Mouse (Mus musculus) stomach, embryonic 15.5 days (tissue): ENCODE data around the gene Camk1. TPM values are rescaled to one million over a fixed set of nuclear protein-coding genes. Genes with fewer than 3 reads are reported as not detected.

ENCODE experiments used
- ATAC-seq: fragments of 200-750 bp; cut with Nextera tagmentation; 2 replicates; pipeline ENCODE4 v1.8.0; 2017; ENCODE audit warnings: low read depth, moderate number of reproducible peaks, moderate TSS enrichment; ENCODE audit not compliant: insufficient read depth, low FRiP score
- H3K27ac ChIP-seq: fragments of 300-500 bp; sonication (generic); 2 replicates; pipeline ENCODE4 v1.5.1; 2015; ENCODE audit warnings: mild to moderate bottlenecking, inconsistent platforms
- H3K27me3 ChIP-seq: fragments of 300-500 bp; sonication (generic); replicated peaks from 2 replicates; pipeline ENCODE4 v1.6.1; 2015; ENCODE audit warnings: inconsistent platforms
- H3K36me3 ChIP-seq: fragments of 300-500 bp; sonication (generic); 2 replicates; pipeline ENCODE4 v1.6.1; 2015; ENCODE audit warnings: inconsistent platforms
- H3K4me1 ChIP-seq: fragments of 300-500 bp; sonication (generic); 2 replicates; pipeline ENCODE4 v1.6.1; 2015; ENCODE audit warnings: inconsistent platforms
- H3K4me2 ChIP-seq: fragments of 300-500 bp; sonication (generic); 2 replicates; pipeline ENCODE4 v1.6.1; 2015; ENCODE audit warnings: mild to moderate bottlenecking, inconsistent platforms
- H3K4me3 ChIP-seq: fragments of 300-500 bp; sonication (generic); replicated peaks from 2 replicates; pipeline ENCODE4 v1.5.1; 2015; ENCODE audit warnings: inconsistent platforms
- H3K9ac ChIP-seq: fragments of 300-500 bp; sonication (generic); 2 replicates; pipeline ENCODE4 v1.6.1; 2015; ENCODE audit warnings: inconsistent platforms
- H3K9me3 ChIP-seq: fragments of 300-500 bp; sonication (generic); 2 replicates; pipeline ENCODE4 v1.6.1; 2016; ENCODE audit warnings: inconsistent platforms
- WGBS: fragments of 180-500 bp; shearing (Covaris S2); methylation state at CpG from one replicate; pipeline ENCODE4 v1.1.7; 2015; 5-methylcytosine and 5-hydroxymethylcytosine counted together
- polyA plus RNA-seq: library from polyadenylated mRNA; unstranded; fragments of >200 nt; fragmentation: Nextera tagmentation; extraction: Ambion mirVana; gene quantifications from 2 replicates; pipeline ENCODE4 v1.2.1, GENCODE M21; 2015

Camk1 gene
- polyA plus RNA-seq, 1 experiment from 2014 or later, result 92.7 TPM

- H3K4me1 ChIP-seq, result peaks cover 15% of the 10 kb centered on the region
- H3K4me3 ChIP-seq, result peak within 1 kb of the TSS; percentile 99
- H3K9ac ChIP-seq, result peak within 1 kb of the TSS; percentile 98
- 0% methylated on average over 59 of the region's 61 CpGs for WGBS
- peak within 1 kb of the TSS; percentile 98 for H3K27ac ChIP-seq
- peak; percentile 95 for ATAC-seq
- no peaks in the 10 kb centered on the region for H3K27me3 ChIP-seq
- H3K4me2 ChIP-seq, result peak within 1 kb of the TSS; percentile 71
- peaks cover 40% of the 10 kb centered on the region for H3K36me3 ChIP-seq
- H3K9me3 ChIP-seq, result no peaks in the 10 kb centered on the region
These were observed 34.0 kb upstream of the Camk1 start, which contains the start of the genes Tada3 and Arpc4 for GRCm38 (mm10) chr6:113377496-113378385. Gene Tada3 (minus strand): TSS chr6:113377883. Gene Arpc4 (plus strand): TSS chr6:113378115.

- WGBS, result 4% methylated on average over 7 of the region's 7 CpGs
- no peak for ATAC-seq
- Histone ChIP-seq H3K4me1 (peaks cover 15% of the 10 kb centered on the region), H3K4me2 (peak overlapping the region; percentile 71), H3K4me3 (peak overlapping the region; percentile 99), H3K9ac (peak overlapping the region; percentile 98), H3K27me3 (no peaks in the 10 kb centered on the region), H3K27ac (peak overlapping the region; percentile 98), H3K36me3 (peaks cover 45% of the 10 kb centered on the region), H3K9me3 (no peaks in the 10 kb centered on the region)
These were observed 33.4 kb upstream of the Camk1 start for GRCm38 (mm10) chr6:113377172-113377495.

GRCm38 (mm10) chr6:113373491-113373890 is 29.7 kb upstream of the Camk1 start:
- ATAC-seq, result no peak
- 0 out of 2 replicates have a peak, but pooled peaks cover 6% of the 10 kb centered on the region for H3K4me1 ChIP-seq
- H3K9me3 ChIP-seq, result no peaks in the 10 kb centered on the region
- H3K9ac ChIP-seq, result no peak overlapping the region
- WGBS, result 87% methylated on average over 4 of the region's 4 CpGs
- no peak overlapping the region for H3K4me2 ChIP-seq
- no peaks in the 10 kb centered on the region for H3K27me3 ChIP-seq
- no peak overlapping the region for H3K4me3 ChIP-seq
- peaks cover 51% of the 10 kb centered on the region for H3K36me3 ChIP-seq
- H3K27ac ChIP-seq, result no peak overlapping the region

GRCm38 (mm10) chr6:113370194-113370929 is 26.6 kb upstream of the Camk1 start:
- no peaks in the 10 kb centered on the region for H3K9me3 ChIP-seq

GRCm38 (mm10) chr6:113368577-113368976 is 24.8 kb upstream of the Camk1 start:
- no peak overlapping the region for H3K9ac ChIP-seq
- no peak overlapping the region for H3K27ac ChIP-seq
- no peaks in the 10 kb centered on the region for H3K4me1 ChIP-seq
- H3K36me3 ChIP-seq, result peaks cover 42% of the 10 kb centered on the region
- H3K4me3 ChIP-seq, result no peak overlapping the region
- no peaks in the 10 kb centered on the region for H3K9me3 ChIP-seq
- no peak for ATAC-seq
- WGBS, result 81% methylated on average over 5 of the region's 5 CpGs
- H3K27me3 ChIP-seq, result no peaks in the 10 kb centered on the region
- H3K4me2 ChIP-seq, result no peak overlapping the region

More at GRCm38 (mm10) chr6:113370194-113370929, 26.6 kb upstream of the Camk1 start:
- peaks cover 53% of the 10 kb centered on the region for H3K36me3 ChIP-seq
- H3K27me3 ChIP-seq, result no peaks in the 10 kb centered on the region
- no peaks in the 10 kb centered on the region for H3K4me1 ChIP-seq
- no peak for ATAC-seq
- H3K4me3 ChIP-seq, result no peak overlapping the region
- H3K4me2 ChIP-seq, result no peak overlapping the region
- no peak overlapping the region for H3K27ac ChIP-seq
- WGBS, result 88% methylated on average over 20 of the region's 20 CpGs
- H3K9ac ChIP-seq, result no peak overlapping the region

- Histone ChIP-seq H3K4me3 (no peak overlapping the region), H3K4me1 (no peaks in the 10 kb centered on the region), H3K36me3 (peaks cover 38% of the 10 kb centered on the region), H3K4me2 (no peak overlapping the region), H3K9me3 (no peaks in the 10 kb centered on the region), H3K9ac (no peak overlapping the region), H3K27me3 (no peaks in the 10 kb centered on the region), H3K27ac (no peak overlapping the region)
- 91% methylated on average over 7 of the region's 7 CpGs for WGBS
- ATAC-seq, result no peak
These were observed 24.3 kb upstream of the Camk1 start for GRCm38 (mm10) chr6:113368124-113368523.

GRCm38 (mm10) chr6:113367574-113367973 is 23.8 kb upstream of the Camk1 start:
- Histone ChIP-seq H3K36me3 (peaks cover 36% of the 10 kb centered on the region), H3K27ac (no peak overlapping the region), H3K27me3 (no peaks in the 10 kb centered on the region), H3K9me3 (no peaks in the 10 kb centered on the region), H3K4me1 (no peaks in the 10 kb centered on the region), H3K4me3 (no peak overlapping the region), H3K4me2 (no peak overlapping the region), H3K9ac (no peak overlapping the region)
- no peak for ATAC-seq
- 100% methylated on average over 1 of the region's 1 CpGs for WGBS

GRCm38 (mm10) chr6:113366639-113367038 is 22.9 kb upstream of the Camk1 start:
- H3K4me3 ChIP-seq, result no peak overlapping the region
- H3K4me1 ChIP-seq, result no peaks in the 10 kb centered on the region
- H3K27me3 ChIP-seq, result no peaks in the 10 kb centered on the region
- ATAC-seq, result no peak
- H3K36me3 ChIP-seq, result peaks cover 29% of the 10 kb centered on the region
- no peak overlapping the region for H3K9ac ChIP-seq
- WGBS, result 96% methylated on average over 6 of the region's 6 CpGs
- no peaks in the 10 kb centered on the region for H3K9me3 ChIP-seq
- no peak overlapping the region for H3K4me2 ChIP-seq
- H3K27ac ChIP-seq, result no peak overlapping the region

GRCm38 (mm10) chr6:113364518-113365135 is 20.8 kb upstream of the Camk1 start:
- no peaks in the 10 kb centered on the region for H3K9me3 ChIP-seq
- no peak for ATAC-seq
- H3K4me1 ChIP-seq, result no peaks in the 10 kb centered on the region
- no peaks in the 10 kb centered on the region for H3K27me3 ChIP-seq
- 57% methylated on average over 8 of the region's 8 CpGs for WGBS
- H3K9ac ChIP-seq, result no peak overlapping the region
- H3K4me2 ChIP-seq, result no peak overlapping the region
- no peak overlapping the region for H3K4me3 ChIP-seq
- H3K36me3 ChIP-seq, result peaks cover 12% of the 10 kb centered on the region
- no peak overlapping the region for H3K27ac ChIP-seq

- no peaks in the 10 kb centered on the region for H3K4me1 ChIP-seq
- WGBS, result 88% methylated on average over 1 of the region's 1 CpGs
- H3K4me2 ChIP-seq, result no peak overlapping the region
- no peak overlapping the region for H3K4me3 ChIP-seq
- H3K27me3 ChIP-seq, result no peaks in the 10 kb centered on the region
- no peak overlapping the region for H3K9ac ChIP-seq
- no peak overlapping the region for H3K27ac ChIP-seq
- peaks cover 7% of the 10 kb centered on the region for H3K36me3 ChIP-seq
- no peaks in the 10 kb centered on the region for H3K9me3 ChIP-seq
- no peak for ATAC-seq
These were observed 18.5 kb upstream of the Camk1 start for GRCm38 (mm10) chr6:113362241-113362640.

- Histone ChIP-seq H3K9me3 (no peaks in the 10 kb centered on the region), H3K4me3 (no peak overlapping the region), H3K4me2 (no peak overlapping the region), H3K9ac (no peak overlapping the region), H3K36me3 (no peaks in the 10 kb centered on the region), H3K27ac (no peak overlapping the region), H3K4me1 (no peaks in the 10 kb centered on the region), H3K27me3 (no peaks in the 10 kb centered on the region)
- no peak for ATAC-seq
- 80% methylated on average over 4 of the region's 4 CpGs for WGBS
These were observed 17.7 kb upstream of the Camk1 start for GRCm38 (mm10) chr6:113361476-113361875.

GRCm38 (mm10) chr6:113353696-113354095 is 9.9 kb upstream of the Camk1 start:
- Histone ChIP-seq H3K27me3 (no peaks in the 10 kb centered on the region), H3K9ac (no peak overlapping the region), H3K4me1 (no peaks in the 10 kb centered on the region), H3K36me3 (no peaks in the 10 kb centered on the region), H3K4me3 (no peak overlapping the region), H3K9me3 (no peaks in the 10 kb centered on the region), H3K4me2 (no peak overlapping the region), H3K27ac (no peak overlapping the region)
- no peak for ATAC-seq
- WGBS, result 67% methylated on average over 3 of the region's 3 CpGs
